Mouse (Mus musculus) heart, adult 8-10 months (tissue): ENCODE measurements around the gene Robo4. TPM values are rescaled to one million over a fixed set of nuclear protein-coding genes. Genes with fewer than 3 reads are reported as not detected.
A peak's percentile ranks its signal among the peaks of the same experiment; 100 is the strongest.

Source experiments
- DNase-seq: peaks from one replicate; pipeline ENCODE4 v3.0.0; 2022; ENCODE audit warnings: low spot score
- total RNA-seq, 4 experiments: library from RNA; stranded (reverse); gene quantifications; 2 replicates each; pipeline ENCODE4 v1.2.4; 2022

Gene Robo4
- total RNA-seq, 4 experiments from 2014 or later, result 21.3 to 39.4 (median 32.2) TPM

GRCm38 (mm10) chr9:37402501-37402900, 804 bp downstream of the Robo4 start:
- no peak for DNase-seq

- no peak for DNase-seq
These were observed 1.3 kb downstream of the Robo4 start for GRCm38 (mm10) chr9:37403011-37403410.

- no peak for DNase-seq
These were observed 4.7 kb downstream of the Robo4 start for GRCm38 (mm10) chr9:37406372-37406771.

- no peak for DNase-seq
These were observed 6.3 kb downstream of the Robo4 start for GRCm38 (mm10) chr9:37407850-37408502.

GRCm38 (mm10) chr9:37409698-37410445, 8.2 kb downstream of the Robo4 start:
- peak; percentile 32 for DNase-seq

GRCm38 (mm10) chr9:37412989-37413388, 11.3 kb downstream of the Robo4 start:
- DNase-seq, result no peak

GRCm38 (mm10) chr9:37414666-37415065, 13.0 kb downstream of the Robo4 start:
- no peak for DNase-seq

GRCm38 (mm10) chr9:37418791-37419190, 17.1 kb downstream of the Robo4 start:
- no peak for DNase-seq

GRCm38 (mm10) chr9:37420676-37421075, 19.0 kb downstream of the Robo4 start:
- peak; percentile 75 for DNase-seq

GRCm38 (mm10) chr9:37421239-37421638, 19.5 kb downstream of the Robo4 start:
- no peak for DNase-seq

- DNase-seq, result no peak
These were observed 27.6 kb downstream of the Robo4 start for GRCm38 (mm10) chr9:37429326-37429725.

GRCm38 (mm10) chr9:37430582-37430981, 28.9 kb downstream of the Robo4 start:
- DNase-seq, result peak; percentile 80

GRCm38 (mm10) chr9:37432026-37432666, 30.4 kb downstream of the Robo4 start:
- no peak for DNase-seq

GRCm38 (mm10) chr9:37432720-37433421, 31.2 kb downstream of the Robo4 start, which contains the start of gene Robo3:
Robo3 (minus strand) TSS chr9:37433246.
- no peak for DNase-seq

- no peak for DNase-seq
These were observed 32.3 kb downstream of the Robo4 start for GRCm38 (mm10) chr9:37433823-37434560.

GRCm38 (mm10) chr9:37434932-37435331, 33.2 kb downstream of the Robo4 start:
- no peak for DNase-seq

GRCm38 (mm10) chr9:37435616-37436015, 33.9 kb downstream of the Robo4 start:
- DNase-seq, result no peak

- DNase-seq, result no peak
These were observed 36.4 kb downstream of the Robo4 start for GRCm38 (mm10) chr9:37437772-37438735.

- no peak for DNase-seq
These were observed 50.7 kb downstream of the Robo4 start for GRCm38 (mm10) chr9:37452401-37452800.

- DNase-seq, result no peak
These were observed 51.6 kb downstream of the Robo4 start for GRCm38 (mm10) chr9:37453328-37453727.
